Mouse (Mus musculus): ENCODE data around the gene Camk2g. TPM values are rescaled to one million over a fixed set of nuclear protein-coding genes. Genes with fewer than 3 reads are reported as not detected.

The Camk2g gene
- total RNA-seq, 1 experiment: 28.7 TPM

- in situ Hi-C loops (cut with MboI; ENCODE audit: low sequenced_read_pairs in 2 of 2, unreplicated experiment in 2 of 2): no loop called here
- H3K27ac ChIP-seq (ENCODE audit: insufficient read depth, low read depth, low read length, poor library complexity, severe bottlenecking): no peak overlapping the region
- peak overlapping the region; percentile 97 to 98 for H3K4me3 ChIP-seq (ENCODE audit: insufficient read depth in 1 of 2, low read depth in 1 of 2, low read length in 2 of 2, poor library complexity in 1 of 2, severe bottlenecking in 1 of 2)
- H3K9ac ChIP-seq (ENCODE audit: insufficient read depth, low read depth, low read length, poor library complexity, severe bottlenecking): peak overlapping the region; percentile 94; the same call in 1 of the 2 replicates
- TF ChIP-seq MAFK (IDR thresholded peaks at IDR 0.05; ENCODE audit: insufficient read depth, low read depth, low read length): no peak
- TF ChIP-seq HCFC1 (IDR thresholded peaks at IDR 0.05; ENCODE audit: borderline replicate concordance, insufficient read depth, low read length): no peak
- no peak for TF ChIP-seq CHD2 (IDR thresholded peaks at IDR 0.05; ENCODE audit: low read depth, low read length)
- no peak for TF ChIP-seq ZNF384 (IDR thresholded peaks at IDR 0.05; ENCODE audit: low read depth, low read length)
- no peak for TF ChIP-seq ZC3H11A (IDR thresholded peaks at IDR 0.05; ENCODE audit: borderline replicate concordance, low read depth, low read length)
- peaks cover 19% of the 10 kb centered on the region; the same call in 1 of the 2 replicates for H3K36me3 ChIP-seq (ENCODE audit: control insufficient read depth, insufficient read depth, low read length, poor library complexity, severe bottlenecking)
- H3K9me3 ChIP-seq (ENCODE audit: control insufficient read depth, insufficient read depth, low read depth, low read length): no peaks in the 10 kb centered on the region
- peaks cover 4 to 12% of the 10 kb centered on the region in 2 experiments; a peak in 3 of 4 replicates for H3K4me1 ChIP-seq (ENCODE audit: control insufficient read depth in 2 of 2, insufficient read depth in 2 of 2, low read length in 2 of 2, poor library complexity in 1 of 2)
- DNase-seq (ENCODE audit: low read depth, low spot score): no peak
Measured at GRCm38 (mm10) chr14:20792243-20792921, 1.5 kb downstream of the Camk2g start.

GRCm38 (mm10) chr14:20791511-20792242 is 2.2 kb downstream of the Camk2g start:
- Histone ChIP-seq H3K9me3 (ENCODE audit: control insufficient read depth, insufficient read depth, low read depth, low read length) (no peaks in the 10 kb centered on the region), H3K36me3 (ENCODE audit: control insufficient read depth, insufficient read depth, low read length, poor library complexity, severe bottlenecking) (peaks cover 19% of the 10 kb centered on the region; the same call in 1 of the 2 replicates), H3K4me1 (ENCODE audit: control insufficient read depth in 2 of 2, insufficient read depth in 2 of 2, low read length in 2 of 2, poor library complexity in 1 of 2) (peaks cover 8 to 12% of the 10 kb centered on the region in 2 experiments), H3K9ac (ENCODE audit: insufficient read depth, low read depth, low read length, poor library complexity, severe bottlenecking) (no peak overlapping the region), H3K27ac (ENCODE audit: insufficient read depth, low read depth, low read length, poor library complexity, severe bottlenecking) (no peak overlapping the region; the same call in 1 of the 2 replicates), H3K4me3 (ENCODE audit: insufficient read depth in 1 of 2, low read depth in 1 of 2, low read length in 2 of 2, poor library complexity in 1 of 2, severe bottlenecking in 1 of 2) (no peak overlapping the region)
- no peak for DNase-seq (ENCODE audit: low read depth, low spot score)
- TF ChIP-seq HCFC1 (IDR thresholded peaks at IDR 0.05; ENCODE audit: borderline replicate concordance, insufficient read depth, low read length) (no peak), ZC3H11A (IDR thresholded peaks at IDR 0.05; ENCODE audit: borderline replicate concordance, low read depth, low read length) (no peak), CHD2 (IDR thresholded peaks at IDR 0.05; ENCODE audit: low read depth, low read length) (no peak)
- in situ Hi-C loops (cut with MboI; ENCODE audit: low sequenced_read_pairs in 2 of 2, unreplicated experiment in 2 of 2): no loop called here

GRCm38 (mm10) chr14:20790996-20791395 is 2.9 kb downstream of the Camk2g start:
- Histone ChIP-seq H3K4me1 (ENCODE audit: control insufficient read depth in 2 of 2, insufficient read depth in 2 of 2, low read length in 2 of 2, poor library complexity in 1 of 2) (peaks cover 9 to 11% of the 10 kb centered on the region in 2 experiments), H3K36me3 (ENCODE audit: control insufficient read depth, insufficient read depth, low read length, poor library complexity, severe bottlenecking) (peaks cover 25% of the 10 kb centered on the region; the same call in 1 of the 2 replicates), H3K27ac (ENCODE audit: insufficient read depth, low read depth, low read length, poor library complexity, severe bottlenecking) (no peak overlapping the region), H3K9ac (ENCODE audit: insufficient read depth, low read depth, low read length, poor library complexity, severe bottlenecking) (no peak overlapping the region), H3K9me3 (ENCODE audit: control insufficient read depth, insufficient read depth, low read depth, low read length) (no peaks in the 10 kb centered on the region), H3K4me3 (ENCODE audit: insufficient read depth in 1 of 2, low read depth in 1 of 2, low read length in 2 of 2, poor library complexity in 1 of 2, severe bottlenecking in 1 of 2) (no peak overlapping the region)
- TF ChIP-seq CHD2 (IDR thresholded peaks at IDR 0.05; ENCODE audit: low read depth, low read length): no peak
- no peak for TF ChIP-seq HCFC1 (IDR thresholded peaks at IDR 0.05; ENCODE audit: borderline replicate concordance, insufficient read depth, low read length)
- TF ChIP-seq MAFK (IDR thresholded peaks at IDR 0.05; ENCODE audit: insufficient read depth, low read depth, low read length): no peak
- TF ChIP-seq ZNF384 (IDR thresholded peaks at IDR 0.05; ENCODE audit: low read depth, low read length): no peak
- no peak for TF ChIP-seq ZC3H11A (IDR thresholded peaks at IDR 0.05; ENCODE audit: borderline replicate concordance, low read depth, low read length)
- in situ Hi-C loops (cut with MboI; ENCODE audit: low sequenced_read_pairs in 2 of 2, unreplicated experiment in 2 of 2): no loop called here
- DNase-seq (ENCODE audit: low read depth, low spot score): no peak

- Histone ChIP-seq H3K4me1 (ENCODE audit: control insufficient read depth in 2 of 2, insufficient read depth in 2 of 2, low read length in 2 of 2, poor library complexity in 1 of 2) (peaks cover 8 to 9% of the 10 kb centered on the region in 2 experiments), H3K36me3 (ENCODE audit: control insufficient read depth, insufficient read depth, low read length, poor library complexity, severe bottlenecking) (peaks cover 25% of the 10 kb centered on the region; the same call in 1 of the 2 replicates), H3K4me3 (ENCODE audit: insufficient read depth in 1 of 2, low read depth in 1 of 2, low read length in 2 of 2, poor library complexity in 1 of 2, severe bottlenecking in 1 of 2) (no peak overlapping the region), H3K9me3 (ENCODE audit: control insufficient read depth, insufficient read depth, low read depth, low read length) (no peaks in the 10 kb centered on the region), H3K27ac (ENCODE audit: insufficient read depth, low read depth, low read length, poor library complexity, severe bottlenecking) (no peak overlapping the region), H3K9ac (ENCODE audit: insufficient read depth, low read depth, low read length, poor library complexity, severe bottlenecking) (no peak overlapping the region)
- in situ Hi-C loops (cut with MboI; ENCODE audit: low sequenced_read_pairs in 2 of 2, unreplicated experiment in 2 of 2): no loop called here
- TF ChIP-seq HCFC1 (IDR thresholded peaks at IDR 0.05; ENCODE audit: borderline replicate concordance, insufficient read depth, low read length): no peak
- TF ChIP-seq MAFK (IDR thresholded peaks at IDR 0.05; ENCODE audit: insufficient read depth, low read depth, low read length): no peak
- TF ChIP-seq ZNF384 (IDR thresholded peaks at IDR 0.05; ENCODE audit: low read depth, low read length): no peak
- no peak for TF ChIP-seq ZC3H11A (IDR thresholded peaks at IDR 0.05; ENCODE audit: borderline replicate concordance, low read depth, low read length)
- TF ChIP-seq CHD2 (IDR thresholded peaks at IDR 0.05; ENCODE audit: low read depth, low read length): no peak
- DNase-seq (ENCODE audit: low read depth, low spot score): no peak
Measured at GRCm38 (mm10) chr14:20790445-20790844, 3.4 kb downstream of the Camk2g start.
